Mouse (Mus musculus): ENCODE data around the gene Lrmda. TPM values are rescaled to one million over a fixed set of nuclear protein-coding genes. Genes with fewer than 3 reads are reported as not detected.

The Lrmda gene
- polyA plus RNA-seq, 1 experiment from 2014 or later = 1.8 TPM

DNA sequence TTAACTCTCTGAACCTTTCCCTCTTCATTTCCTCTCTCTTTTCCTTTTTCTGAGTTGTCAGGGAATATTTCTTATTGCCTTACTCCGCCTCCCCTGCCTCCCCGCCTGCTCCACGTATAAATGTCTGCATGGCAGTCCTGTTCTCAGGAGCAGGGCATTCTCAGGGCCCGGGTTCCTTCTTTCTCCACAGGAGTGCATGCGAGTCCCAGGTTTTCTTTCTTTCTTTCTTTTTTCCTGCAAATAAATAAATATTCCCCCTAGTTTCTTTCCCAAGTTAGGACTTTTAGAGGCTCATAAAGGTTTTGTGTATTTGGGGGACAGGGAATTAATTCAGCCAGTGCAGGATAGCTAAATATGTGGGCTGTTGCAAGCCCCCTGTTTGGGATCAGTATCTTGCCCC, 27.7 kb upstream of the Lrmda start:
- 28% methylated on average over 5 of the region's 5 CpGs for WGBS
- Histone ChIP-seq H3K4me2 (replicated peaks; ENCODE audit: low read depth) (peak overlapping the region; percentile 95), H3K9ac (ENCODE audit: low read depth, low read length) (peak overlapping the region; percentile 19; the same call in 1 of the 2 replicates), H3K27ac (ENCODE audit: low read depth, low read length) (no peak overlapping the region), H3K4me3 (ENCODE audit: low read depth, low read length) (peak overlapping the region; percentile 82), H3K36me3 (ENCODE audit: control insufficient read depth, insufficient read depth) (no peaks in the 10 kb centered on the region), H3K4me1 (replicated peaks; ENCODE audit: control insufficient read depth, insufficient read depth, low read length) (0 out of 2 replicates have a peak, but pooled peaks cover 2% of the 10 kb centered on the region), H3K27me3 (replicated peaks; ENCODE audit: control insufficient read depth, insufficient read depth, low read length) (no peaks in the 10 kb centered on the region), H3K9me3 (ENCODE audit: control insufficient read depth) (no peaks in the 10 kb centered on the region)
- no peak for ATAC-seq
- no peak for TF ChIP-seq CTCF (IDR thresholded peaks at IDR 0.05; ENCODE audit: low read depth)

- 0 out of 2 replicates have a peak, but pooled peaks cover 2% of the 10 kb centered on the region for H3K4me1 ChIP-seq (replicated peaks; ENCODE audit: control insufficient read depth, insufficient read depth, low read length)
- no peaks in the 10 kb centered on the region for H3K9me3 ChIP-seq (ENCODE audit: control insufficient read depth)
- ATAC-seq = no peak
- H3K4me2 ChIP-seq (replicated peaks; ENCODE audit: low read depth) = peak overlapping the region; percentile 95
- H3K27me3 ChIP-seq (replicated peaks; ENCODE audit: control insufficient read depth, insufficient read depth, low read length) = no peaks in the 10 kb centered on the region
- H3K27ac ChIP-seq (ENCODE audit: low read depth, low read length) = no peak overlapping the region
- TF ChIP-seq CTCF (IDR thresholded peaks at IDR 0.05; ENCODE audit: low read depth) = no peak
- WGBS = 78% methylated on average over 4 of the region's 4 CpGs
- peak overlapping the region; percentile 82; the same call in 1 of the 2 replicates for H3K4me3 ChIP-seq (ENCODE audit: low read depth, low read length)
- H3K9ac ChIP-seq (ENCODE audit: low read depth, low read length) = 0 out of 2 replicates have a peak overlapping the region, but pooled peaks have one; percentile 19
- no peaks in the 10 kb centered on the region for H3K36me3 ChIP-seq (ENCODE audit: control insufficient read depth, insufficient read depth)
Observed at GRCm38 (mm10) chr14:21992321-21992885, 27.1 kb upstream of the Lrmda start.

DNA sequence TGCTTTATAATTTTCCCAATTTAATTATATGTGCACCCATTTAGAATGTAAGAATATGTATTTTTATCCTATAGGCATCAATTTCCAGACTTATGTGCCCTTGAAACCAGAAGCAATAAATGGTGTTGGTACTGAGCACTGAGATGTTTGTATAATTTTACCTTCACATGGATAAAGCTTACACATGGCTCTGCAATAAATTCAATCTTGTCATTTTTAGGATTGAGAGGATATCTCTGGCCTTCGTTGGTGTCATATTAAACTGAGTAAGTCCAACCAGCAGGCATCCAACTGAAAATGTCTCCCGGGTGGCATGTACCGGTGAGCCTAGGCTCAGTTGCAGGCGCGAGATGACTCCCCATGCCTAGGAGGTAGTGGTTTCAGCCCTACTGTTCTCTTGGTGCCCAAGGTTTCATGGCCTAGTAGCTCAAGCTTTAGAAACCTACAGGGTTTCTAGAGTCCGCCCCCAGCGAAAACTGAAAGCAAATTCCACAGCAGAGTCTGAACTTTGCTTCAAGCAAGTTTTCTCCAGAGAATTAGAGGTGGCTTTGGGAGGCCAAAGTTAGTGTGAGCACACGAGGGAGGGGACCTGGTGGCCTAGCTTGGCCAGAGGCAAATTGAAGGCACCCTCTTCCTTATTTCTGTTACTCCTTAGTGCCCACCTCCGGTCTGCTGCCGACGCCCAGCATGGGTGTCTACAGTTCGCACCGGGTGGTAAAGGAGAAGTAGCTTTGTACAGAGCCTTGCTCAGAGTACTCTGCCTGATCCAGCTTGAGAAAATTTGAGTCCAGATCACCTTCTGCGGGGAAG, 26.1 kb upstream of the Lrmda start:
- H3K27ac ChIP-seq (ENCODE audit: low read depth, low read length) = peak overlapping the region; percentile 72
- peak overlapping the region; percentile 73 for H3K4me3 ChIP-seq (ENCODE audit: low read depth, low read length)
- H3K4me2 ChIP-seq (replicated peaks; ENCODE audit: low read depth) = peak overlapping the region; percentile 85
- no peak for TF ChIP-seq CTCF (IDR thresholded peaks at IDR 0.05; ENCODE audit: low read depth)
- no peak for ATAC-seq
- H3K9ac ChIP-seq (ENCODE audit: low read depth, low read length) = peak overlapping the region; percentile 51; the same call in 1 of the 2 replicates
- H3K4me1 ChIP-seq (replicated peaks; ENCODE audit: control insufficient read depth, insufficient read depth, low read length) = 0 out of 2 replicates have a peak, but pooled peaks cover 2% of the 10 kb centered on the region
- no peaks in the 10 kb centered on the region for H3K36me3 ChIP-seq (ENCODE audit: control insufficient read depth, insufficient read depth)
- H3K27me3 ChIP-seq (replicated peaks; ENCODE audit: control insufficient read depth, insufficient read depth, low read length) = no peaks in the 10 kb centered on the region
- 29% methylated on average over 14 of the region's 14 CpGs for WGBS
- no peaks in the 10 kb centered on the region for H3K9me3 ChIP-seq (ENCODE audit: control insufficient read depth)

DNA sequence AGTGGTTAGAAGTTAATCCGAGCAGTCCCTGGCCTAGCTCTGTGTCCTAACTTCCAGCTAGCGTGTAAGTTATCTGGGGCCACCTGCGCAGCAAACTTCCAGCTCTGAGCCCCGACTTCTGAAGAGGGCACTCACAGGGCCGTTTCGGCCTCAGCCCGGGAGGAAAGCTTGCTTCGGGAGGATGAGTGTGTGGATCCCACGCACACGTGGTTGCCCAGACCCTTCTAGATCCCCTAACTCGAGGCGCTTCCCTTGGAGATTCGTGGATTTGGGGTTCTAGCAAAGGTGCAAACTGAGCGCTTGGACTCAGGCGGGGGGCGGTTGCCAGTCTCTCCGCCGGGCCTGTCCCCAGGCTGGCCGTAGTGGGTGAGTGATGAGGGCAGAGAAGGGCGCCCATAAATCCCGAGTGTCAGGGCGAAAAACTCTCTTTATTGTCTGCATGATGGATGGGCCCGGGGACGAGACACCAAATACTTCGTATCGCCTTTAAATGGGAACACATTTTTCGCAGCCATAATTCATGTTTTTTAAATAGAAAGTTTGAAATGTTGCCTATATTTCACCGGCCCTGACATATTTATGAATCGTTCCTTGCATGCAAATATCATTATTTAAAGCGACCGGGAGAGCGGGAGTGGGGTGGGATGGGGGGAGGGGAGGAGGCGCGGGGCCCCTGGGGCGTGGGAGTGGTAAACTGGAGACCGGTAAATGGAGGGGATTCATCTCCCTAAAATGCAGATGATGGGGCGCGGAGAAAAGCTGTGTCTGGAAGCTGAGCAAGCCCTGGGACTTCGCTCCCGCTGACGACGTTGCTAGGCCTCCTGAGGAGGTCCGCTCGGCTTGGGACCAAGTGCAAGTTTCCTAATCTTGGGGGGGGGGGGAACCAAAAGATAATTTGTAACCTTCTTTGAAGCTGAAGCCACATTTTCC, 25.2 kb upstream of the Lrmda start:
- no peak for TF ChIP-seq CTCF (IDR thresholded peaks at IDR 0.05; ENCODE audit: low read depth)

GRCm38 (mm10) chr14:21995031-21995754, 24.3 kb upstream of the Lrmda start:
- no peaks in the 10 kb centered on the region for H3K36me3 ChIP-seq (ENCODE audit: control insufficient read depth, insufficient read depth)
- 0% methylated on average over 36 of the region's 36 CpGs for WGBS

More for the DNA sequence above, 25.2 kb upstream of the Lrmda start:
- peak overlapping the region; percentile 73 for H3K27ac ChIP-seq (ENCODE audit: low read depth, low read length)
- 7% methylated on average over 44 of the region's 44 CpGs for WGBS
- H3K9me3 ChIP-seq (ENCODE audit: control insufficient read depth) = no peaks in the 10 kb centered on the region
- peak overlapping the region; percentile 85 for H3K4me2 ChIP-seq (replicated peaks; ENCODE audit: low read depth)
- no peak for ATAC-seq
- 0 out of 2 replicates have a peak, but pooled peaks cover 2% of the 10 kb centered on the region for H3K4me1 ChIP-seq (replicated peaks; ENCODE audit: control insufficient read depth, insufficient read depth, low read length)
- H3K27me3 ChIP-seq (replicated peaks; ENCODE audit: control insufficient read depth, insufficient read depth, low read length) = no peaks in the 10 kb centered on the region
- H3K4me3 ChIP-seq (ENCODE audit: low read depth, low read length) = peak overlapping the region; percentile 73
- peak overlapping the region; percentile 51 for H3K9ac ChIP-seq (ENCODE audit: low read depth, low read length)
- no peaks in the 10 kb centered on the region for H3K36me3 ChIP-seq (ENCODE audit: control insufficient read depth, insufficient read depth)

More at GRCm38 (mm10) chr14:21995031-21995754, 24.3 kb upstream of the Lrmda start:
- peak overlapping the region; percentile 51 for H3K9ac ChIP-seq (ENCODE audit: low read depth, low read length)
- peak; percentile 74 for ATAC-seq
- no peaks in the 10 kb centered on the region for H3K27me3 ChIP-seq (replicated peaks; ENCODE audit: control insufficient read depth, insufficient read depth, low read length)
- H3K27ac ChIP-seq (ENCODE audit: low read depth, low read length) = peak overlapping the region; percentile 73
- H3K4me1 ChIP-seq (replicated peaks; ENCODE audit: control insufficient read depth, insufficient read depth, low read length) = 0 out of 2 replicates have a peak, but pooled peaks cover 2% of the 10 kb centered on the region
- peak overlapping the region; percentile 85 for H3K4me2 ChIP-seq (replicated peaks; ENCODE audit: low read depth)
- peak overlapping the region; percentile 73 for H3K4me3 ChIP-seq (ENCODE audit: low read depth, low read length)
- no peak for TF ChIP-seq CTCF (IDR thresholded peaks at IDR 0.05; ENCODE audit: low read depth)
- H3K9me3 ChIP-seq (ENCODE audit: control insufficient read depth) = no peaks in the 10 kb centered on the region

All from intestine, postnatal 0 days (tissue).